10 mouse cellular contexts compared by ENCODE assay signal in genomic region chr16:34421473-34421872, GRCm38 (mm10).
DNase-seq lines count a peak whose midpoint lies in the region; ATAC-seq lines count a peak whose summit lies in the region.
"Had no signal": no experiment of that assay in that cellular context is flagged by ENCODE, and none has a peak within 500 bp of the region (broad histone marks: within the 10 kb centered on the region; RNA-seq: fewer than 3 reads in every experiment).

No protein-coding gene starts in this region.

- no peak overlapping the region for H3K9ac ChIP-seq in kidney, embryonic 16.5 days (replicated peaks; ENCODE audit: low read length)
- H3K9ac ChIP-seq in limb, embryonic 12.5 days (replicated peaks) = no peak overlapping the region
- H3K9ac ChIP-seq: intestine, embryonic 15.5 days had no signal

- H3K9me3 ChIP-seq in kidney, embryonic 16.5 days (ENCODE audit: low read length) = no peaks in the 10 kb centered on the region
- no peaks in the 10 kb centered on the region for H3K9me3 ChIP-seq in embryonic facial prominence, embryonic 10.5 days
- no peaks in the 10 kb centered on the region for H3K9me3 ChIP-seq in heart, embryonic 10.5 days
- no peaks in the 10 kb centered on the region for H3K9me3 ChIP-seq in limb, embryonic 12.5 days
- H3K9me3 ChIP-seq: intestine, embryonic 15.5 days had no signal

- H3K4me3 ChIP-seq in kidney, embryonic 16.5 days (ENCODE audit: low read length) = no peak overlapping the region
- H3K4me3 ChIP-seq in embryonic facial prominence, embryonic 10.5 days = peak overlapping the region; percentile 23; the same call in 1 of the 2 replicates
- no peak overlapping the region for H3K4me3 ChIP-seq in heart, embryonic 10.5 days
- H3K4me3 ChIP-seq in limb, embryonic 12.5 days (replicated peaks) = no peak overlapping the region
- H3K4me3 ChIP-seq: intestine, embryonic 15.5 days had no signal

- ATAC-seq in kidney, embryonic 16.5 days (ENCODE audit: low FRiP score, low TSS enrichment) = peak; percentile 73
- peak; percentile 63 for ATAC-seq in limb, embryonic 12.5 days (ENCODE audit: insufficient number of reproducible peaks, insufficient read depth, low FRiP score, low TSS enrichment, low read depth)
- ATAC-seq: intestine, embryonic 15.5 days had no signal

- DNase-seq in kidney, postnatal 4 days = no peak
- peak; percentile 86 for DNase-seq in embryonic facial prominence, embryonic 10.5 days (ENCODE audit: low spot score)
- DNase-seq in heart, embryonic 10.5 days (ENCODE audit: low spot score) = peak; percentile 81
- DNase-seq in cerebellum, postnatal 14 days = no peak
- no peak for DNase-seq in cerebellum, postnatal 4 days (ENCODE audit: low spot score in 2 of 2)
- no peak for DNase-seq in lung, postnatal 14 days
- DNase-seq: cerebellum, adult 8-10 months had no signal

- no peak overlapping the region for H3K4me2 ChIP-seq in kidney, embryonic 16.5 days (replicated peaks; ENCODE audit: low read depth, low read length)
- 0 out of 2 replicates have a peak overlapping the region, but pooled peaks have one; percentile 2 for H3K4me2 ChIP-seq in limb, embryonic 12.5 days
- H3K4me2 ChIP-seq: intestine, embryonic 15.5 days had no signal

- no peaks in the 10 kb centered on the region for H3K36me3 ChIP-seq in kidney, embryonic 16.5 days (ENCODE audit: insufficient read depth, low read length)
- H3K36me3 ChIP-seq in embryonic facial prominence, embryonic 10.5 days (replicated peaks) = no peaks in the 10 kb centered on the region
- H3K36me3 ChIP-seq in heart, embryonic 10.5 days = no peaks in the 10 kb centered on the region
- H3K36me3 ChIP-seq in limb, embryonic 12.5 days = no peaks in the 10 kb centered on the region
- H3K36me3 ChIP-seq: intestine, embryonic 15.5 days had no signal

- H3K4me1 ChIP-seq in kidney, embryonic 16.5 days (ENCODE audit: insufficient read depth, low read length) = peaks cover 18% of the 10 kb centered on the region
- H3K4me1 ChIP-seq in embryonic facial prominence, embryonic 10.5 days = peaks cover 67% of the 10 kb centered on the region
- H3K4me1 ChIP-seq in heart, embryonic 10.5 days = peaks cover 55% of the 10 kb centered on the region
- peaks cover 46% of the 10 kb centered on the region for H3K4me1 ChIP-seq in limb, embryonic 12.5 days (replicated peaks)

- H3K27ac ChIP-seq in kidney, embryonic 16.5 days (ENCODE audit: low read length) = no peak overlapping the region
- peak overlapping the region; percentile 80 for H3K27ac ChIP-seq in embryonic facial prominence, embryonic 10.5 days (replicated peaks)
- peak overlapping the region; percentile 72 for H3K27ac ChIP-seq in heart, embryonic 10.5 days
- H3K27ac ChIP-seq in limb, embryonic 12.5 days = peak overlapping the region; percentile 24
- H3K27ac ChIP-seq: intestine, embryonic 15.5 days had no signal

- no peaks in the 10 kb centered on the region for H3K27me3 ChIP-seq in kidney, embryonic 16.5 days (ENCODE audit: insufficient read depth, low read length)
- no peaks in the 10 kb centered on the region for H3K27me3 ChIP-seq in embryonic facial prominence, embryonic 10.5 days (replicated peaks; ENCODE audit: low read depth, poor library complexity, severe bottlenecking)
- H3K27me3 ChIP-seq in heart, embryonic 10.5 days (ENCODE audit: insufficient read depth, poor library complexity, severe bottlenecking) = no peaks in the 10 kb centered on the region
- H3K27me3 ChIP-seq in limb, embryonic 12.5 days = no peaks in the 10 kb centered on the region
- H3K27me3 ChIP-seq: intestine, embryonic 15.5 days had no signal

- 22% methylated on average over 6 of the region's 6 CpGs for WGBS in kidney, embryonic 16.5 days
- WGBS in embryonic facial prominence, embryonic 10.5 days = 16% methylated on average over 6 of the region's 6 CpGs
- 13% methylated on average over 6 of the region's 6 CpGs for WGBS in heart, embryonic 10.5 days
- 2% methylated on average over 6 of the region's 6 CpGs for WGBS in limb, embryonic 12.5 days

Comparison
In these comparisons a context has a peak if more than half of its experiments do, and no peak if none do; other contexts are left out.
1. DNase-seq: peak in embryonic facial prominence, embryonic 10.5 days (single experiment) and heart, embryonic 10.5 days (single experiment); none in kidney, postnatal 4 days (0 of 2), cerebellum, postnatal 14 days (0 of 2), cerebellum, postnatal 4 days (0 of 2) and lung, postnatal 14 days (single experiment).